Mouse (Mus musculus) heart, embryonic 11.5 days (tissue): ENCODE results near the gene Sla2. TPM values are rescaled to one million over a fixed set of nuclear protein-coding genes. Genes with fewer than 3 reads are reported as not detected.
"Not testable (repeated sequence)": the region's sequence is repeated elsewhere in the genome, so short reads cannot be mapped to it uniquely, and the experiment has no call there.

ENCODE experiments used
- ATAC-seq: fragments of 200-750 bp; cut with Nextera tagmentation; replicated peaks from 2 replicates; pipeline ENCODE4 v1.8.0; 2017; ENCODE audit warnings: moderate library complexity; ENCODE audit not compliant: insufficient number of reproducible peaks, low FRiP score, low TSS enrichment
- H3K27ac ChIP-seq: fragments of 300-500 bp; sonication (generic); 2 replicates; pipeline ENCODE4 v1.5.1; 2014; ENCODE audit warnings: mild to moderate bottlenecking, low read depth, low read length
- H3K27me3 ChIP-seq: fragments of 300-500 bp; sonication (generic); 2 replicates; pipeline ENCODE4 v1.6.1; 2014; ENCODE audit warnings: mild to moderate bottlenecking, low read length, mixed read lengths; ENCODE audit not compliant: control insufficient read depth, insufficient read depth
- H3K36me3 ChIP-seq: fragments of 300-500 bp; sonication (generic); 2 replicates; pipeline ENCODE4 v1.6.1; 2014; ENCODE audit warnings: mild to moderate bottlenecking, low read length, moderate library complexity, mixed read lengths; ENCODE audit not compliant: control insufficient read depth, insufficient read depth
- H3K4me1 ChIP-seq: fragments of 300-500 bp; sonication (generic); 2 replicates; pipeline ENCODE4 v1.6.1; 2014; ENCODE audit warnings: low read length; ENCODE audit not compliant: control insufficient read depth, insufficient read depth
- H3K4me2 ChIP-seq: fragments of 300-500 bp; sonication (generic); 2 replicates; pipeline ENCODE4 v1.6.1; 2014; ENCODE audit warnings: mild to moderate bottlenecking, moderate library complexity
- H3K4me3 ChIP-seq: fragments of 300-500 bp; sonication (generic); 2 replicates; pipeline ENCODE4 v1.5.1; 2014; ENCODE audit warnings: low read depth, low read length
- H3K9ac ChIP-seq: fragments of 300-500 bp; sonication (generic); 2 replicates; pipeline ENCODE4 v1.6.1; 2014; ENCODE audit warnings: mild to moderate bottlenecking, low read depth, low read length, moderate library complexity
- H3K9me3 ChIP-seq: fragments of 300-500 bp; sonication (generic); replicated peaks from 2 replicates; pipeline ENCODE4 v1.6.1; 2016; ENCODE audit warnings: low read length; ENCODE audit not compliant: control insufficient read depth
- WGBS: fragments of 180-500 bp; shearing (Covaris S2); extraction: QIAGEN DNeasy Blood & Tissue Kit; methylation state at CpG from one replicate; pipeline ENCODE4 v1.1.7; 2014; ENCODE audit not compliant: insufficient replicate concordance; 5-methylcytosine and 5-hydroxymethylcytosine counted together
- polyA plus RNA-seq: library from polyadenylated mRNA; unstranded; fragments of >200 nt; fragmentation: Nextera tagmentation; extraction: Ambion mirVana; gene quantifications from 2 replicates; pipeline ENCODE4 v1.2.1, GENCODE M21; 2014

Sla2 gene
- polyA plus RNA-seq, 1 experiment from 2014 or later: 1.1 TPM

DNA sequence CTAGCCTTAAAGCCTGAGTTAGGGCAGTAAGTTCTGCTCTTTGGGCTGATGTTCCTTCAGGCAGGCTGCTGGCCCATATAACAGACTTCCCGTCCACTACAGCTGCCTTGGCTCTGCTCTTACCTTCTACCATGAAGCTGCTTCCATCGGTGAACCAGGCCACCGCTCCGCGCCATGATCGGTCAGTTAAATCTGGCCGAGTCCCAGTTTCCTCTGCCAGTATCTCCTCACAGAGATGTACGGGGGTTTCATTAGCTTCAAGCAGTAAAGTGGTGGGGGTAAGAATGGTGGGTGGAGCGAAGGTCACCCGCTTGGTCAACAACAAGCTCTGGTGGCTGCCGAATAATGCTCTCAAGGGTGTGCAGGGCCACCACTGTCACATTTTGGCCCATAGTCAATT, 52.7 kb downstream of the Sla2 start:
- Histone ChIP-seq H3K36me3 (peaks cover 60% of the 10 kb centered on the region), H3K4me1 (peaks cover 6% of the 10 kb centered on the region), H3K4me3 (no peak overlapping the region), H3K4me2 (no peak overlapping the region), H3K27ac (no peak overlapping the region), H3K27me3 (no peaks in the 10 kb centered on the region), H3K9me3 (peaks cover 12% of the 10 kb centered on the region; the same call in 1 of the 2 replicates), H3K9ac (no peak overlapping the region)
- no peak for ATAC-seq
- WGBS: 95% methylated on average over 11 of the region's 11 CpGs

DNA sequence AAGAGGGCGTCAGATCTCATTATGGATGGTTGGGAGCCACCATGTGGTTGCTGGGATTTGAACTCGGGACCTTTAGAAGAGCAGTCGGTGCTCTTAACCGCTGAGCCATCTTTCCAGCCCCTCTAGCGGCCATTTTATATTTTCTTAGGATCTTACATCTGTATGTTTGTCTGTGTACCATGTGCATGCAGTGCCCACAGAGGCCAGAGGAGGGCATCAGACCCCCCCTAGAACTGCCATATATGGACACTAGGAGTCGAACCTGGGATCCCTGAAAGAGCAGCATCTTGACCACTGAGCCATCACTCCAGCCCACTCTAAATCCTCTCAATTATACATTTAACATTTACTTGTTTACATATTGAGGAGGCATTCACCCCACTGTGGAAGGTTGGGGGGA, 61.9 kb downstream of the Sla2 start:
- H3K9ac ChIP-seq, H3K27ac ChIP-seq, ATAC-seq, H3K4me2 ChIP-seq, H3K4me3 ChIP-seq, H3K36me3 ChIP-seq, H3K27me3 ChIP-seq, H3K4me1 ChIP-seq, H3K9me3 ChIP-seq: not testable (repeated sequence)
- WGBS: 77% methylated on average over 6 of the region's 6 CpGs

Other genes starting within 250 kb of the Sla2 start
- gene Myl9, start 111.8 kb downstream of the Sla2 start, polyA plus RNA-seq: 2,229 and 2,268 TPM in 2 replicates
- gene Tgif2, start 47.2 kb downstream of the Sla2 start, polyA plus RNA-seq: 42.7 and 44.1 TPM in 2 replicates
- 4.1 and 4.6 TPM in 2 replicates for gene 4930518I15Rik, start 29.2 kb downstream of the Sla2 start, polyA plus RNA-seq
- 191 TPM in 2 replicates for gene Rab5if, start 24.1 kb downstream of the Sla2 start, polyA plus RNA-seq
- 34.4 and 38.1 TPM in 2 replicates for gene Ndrg3, start 104.9 kb upstream of the Sla2 start, polyA plus RNA-seq
- 38.4 and 48.4 TPM in 2 replicates for gene Dsn1, start 120.0 kb upstream of the Sla2 start, polyA plus RNA-seq
- 3.4 and 3.6 TPM in 2 replicates for gene Soga1, start 192.1 kb upstream of the Sla2 start, polyA plus RNA-seq
- 0.26 TPM in 1 of 2 replicates, not detected in the other for gene Tldc2, start 199.9 kb upstream of the Sla2 start, polyA plus RNA-seq
- gene Samhd1, start 248.1 kb upstream of the Sla2 start, polyA plus RNA-seq: 20.7 and 26.4 TPM in 2 replicates